ENCODE assay signal across 15 mouse cellular contexts in the genomic region with DNA sequence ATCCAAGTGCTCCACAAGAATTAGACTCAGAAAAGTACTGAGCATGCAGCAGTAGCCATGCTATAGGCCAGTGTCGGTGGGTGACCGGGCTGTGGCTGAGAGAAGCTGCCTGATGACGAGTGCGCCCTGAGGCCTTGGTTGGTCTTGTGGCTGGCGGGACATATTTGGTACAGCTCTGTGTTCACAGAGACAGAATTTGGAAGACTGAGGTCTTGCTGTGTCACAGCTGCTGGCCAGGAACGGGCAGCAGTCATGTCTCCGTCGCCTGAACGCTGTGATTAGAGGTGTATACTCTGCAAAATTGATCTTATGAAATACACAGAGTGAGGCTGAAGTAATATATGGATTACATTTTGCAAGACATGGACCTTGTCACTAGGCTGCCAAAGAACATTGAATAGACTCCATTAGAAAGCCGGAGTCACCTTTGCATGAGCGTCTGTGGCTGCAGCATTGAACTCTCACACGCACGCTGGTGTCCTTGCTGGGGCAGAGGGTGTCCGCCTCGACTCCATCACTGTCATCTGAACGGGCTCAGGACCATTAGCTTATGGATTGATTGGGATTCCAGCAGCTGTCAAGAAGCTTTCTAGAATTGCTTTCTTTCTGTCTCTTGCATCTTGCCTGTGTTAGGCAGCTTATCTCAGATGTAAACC. TPM values are rescaled to one million over a fixed set of nuclear protein-coding genes. Genes with fewer than 3 reads are reported as not detected.
A peak's percentile ranks its signal among the peaks of the same experiment; 100 is the strongest.
DNase-seq lines count a peak whose midpoint lies in the region; ATAC-seq lines count a peak whose summit lies in the region.
"Had no signal": no experiment of that assay in that cellular context is flagged by ENCODE, and none has a peak within 500 bp of the region (broad histone marks: within the 10 kb centered on the region; RNA-seq: fewer than 3 reads in every experiment).

No protein-coding gene starts in this region.

- 69% methylated on average over 16 of the region's 16 CpGs for WGBS in hindbrain, embryonic 15.5 days
- WGBS in hindbrain, embryonic 16.5 days = 78% methylated on average over 16 of the region's 16 CpGs
- 62% methylated on average over 16 of the region's 16 CpGs for WGBS in liver, embryonic 13.5 days (ENCODE audit: insufficient replicate concordance)

- H3K36me3 ChIP-seq in hindbrain, embryonic 15.5 days = no peaks in the 10 kb centered on the region
- no peaks in the 10 kb centered on the region for H3K36me3 ChIP-seq in hindbrain, embryonic 16.5 days (ENCODE audit: control insufficient read depth, insufficient read depth, low read length)
- peaks cover 10% of the 10 kb centered on the region; the same call in 1 of the 2 replicates for H3K36me3 ChIP-seq in liver, embryonic 13.5 days

- peak; percentile 8; the same call in 1 of the 2 replicates for ATAC-seq in hindbrain, embryonic 15.5 days (ENCODE audit: low FRiP score, low read depth)
- ATAC-seq in hindbrain, embryonic 16.5 days = no peak
- ATAC-seq in liver, embryonic 13.5 days (ENCODE audit: low read depth) = no peak
- ATAC-seq: forebrain, postnatal 0 days; inflammation-experienced regulatory T-cells, adult 6 months had no signal

- H3K27me3 ChIP-seq in hindbrain, embryonic 15.5 days = no peaks in the 10 kb centered on the region
- H3K27me3 ChIP-seq in hindbrain, embryonic 16.5 days (replicated peaks; ENCODE audit: control insufficient read depth, insufficient read depth, low read length) = no peaks in the 10 kb centered on the region
- no peaks in the 10 kb centered on the region for H3K27me3 ChIP-seq in liver, embryonic 13.5 days

- no peak overlapping the region for H3K9ac ChIP-seq in hindbrain, embryonic 15.5 days
- H3K9ac ChIP-seq in hindbrain, embryonic 16.5 days (ENCODE audit: low read depth, low read length) = no peak overlapping the region
- H3K9ac ChIP-seq in liver, embryonic 13.5 days = peak overlapping the region; percentile 75
- H3K9ac ChIP-seq: forebrain, postnatal 0 days had no signal

- no peak overlapping the region for H3K27ac ChIP-seq in hindbrain, embryonic 15.5 days (replicated peaks)
- H3K27ac ChIP-seq in hindbrain, embryonic 16.5 days (ENCODE audit: low read depth, low read length) = no peak overlapping the region
- H3K27ac ChIP-seq in liver, embryonic 13.5 days = peak overlapping the region; percentile 99

- H3K9me3 ChIP-seq in hindbrain, embryonic 15.5 days = no peaks in the 10 kb centered on the region
- H3K9me3 ChIP-seq in hindbrain, embryonic 16.5 days (ENCODE audit: control insufficient read depth, low read length) = no peaks in the 10 kb centered on the region
- H3K9me3 ChIP-seq in liver, embryonic 13.5 days (replicated peaks) = no peaks in the 10 kb centered on the region
- H3K9me3 ChIP-seq: megakaryocyte, embryonic 14.5 days had no signal

- H3K4me3 ChIP-seq in hindbrain, embryonic 15.5 days = no peak overlapping the region
- H3K4me3 ChIP-seq in hindbrain, embryonic 16.5 days (ENCODE audit: low read length) = no peak overlapping the region
- H3K4me3 ChIP-seq in liver, embryonic 13.5 days (replicated peaks) = peak overlapping the region; percentile 57
- H3K4me3 ChIP-seq: megakaryocyte, embryonic 14.5 days had no signal

- DNase-seq in adrenal gland, postnatal 10 days = peak; percentile 35
- DNase-seq in adrenal gland, adult 8-10 months = no peak
- DNase-seq in adrenal gland, postnatal 25 days = peak; percentile 24
- no peak for DNase-seq in liver, embryonic 13.5 days
- no peak for DNase-seq in ovary, postnatal 10 days (ENCODE audit: low spot score)
- no peak for DNase-seq in retina, embryonic 14.5 days (ENCODE audit: low spot score)
- DNase-seq: cerebellum, adult 8-10 months; forebrain, postnatal 0 days; kidney, postnatal 36 days; layer of hippocampus, postnatal 36 days; lung, adult 2 months had no signal

- no peak overlapping the region for H3K4me2 ChIP-seq in hindbrain, embryonic 15.5 days
- H3K4me2 ChIP-seq in hindbrain, embryonic 16.5 days (ENCODE audit: low read length) = no peak overlapping the region
- peak overlapping the region; percentile 92 for H3K4me2 ChIP-seq in liver, embryonic 13.5 days

- H3K4me1 ChIP-seq in hindbrain, embryonic 15.5 days (replicated peaks) = peaks cover 47% of the 10 kb centered on the region
- peaks cover 38% of the 10 kb centered on the region for H3K4me1 ChIP-seq in hindbrain, embryonic 16.5 days (ENCODE audit: control insufficient read depth, insufficient read depth, low read depth, low read length)
- H3K4me1 ChIP-seq in liver, embryonic 13.5 days (replicated peaks) = peaks cover 95% of the 10 kb centered on the region

RNA-seq across cellular contexts. Expression of a gene that starts 5.7 kb away (rescaled TPM):
- 1 to 10 TPM; 1.9 to 2.0 TPM for total RNA-seq in adrenal gland, postnatal 10 days (2021)
- total RNA-seq in adrenal gland, adult 8-10 months (2022) = 10 to 100 TPM in 1 of 4 experiments, 1 to 10 TPM in 3; 1.7 to 16.9 (median 5.8) TPM
- polyA plus RNA-seq in hindbrain, embryonic 15.5 days (2015; fragmentation: Nextera tagmentation; extraction: Ambion mirVana) = 5.0 and 5.4 TPM in 2 replicates
- 9.8 and 12.4 TPM in 2 replicates for polyA plus RNA-seq in hindbrain, embryonic 16.5 days (2015; fragmentation: Nextera tagmentation; extraction: Ambion mirVana)
- total RNA-seq in adrenal gland, postnatal 25 days (2021) = 3.6 and 27.1 TPM in 2 replicates
- not detected in 2 replicates for polyA plus RNA-seq in liver, embryonic 13.5 days (2015; fragmentation: Nextera tagmentation; extraction: Ambion mirVana)
- polyA plus RNA-seq: forebrain, postnatal 0 days had no signal

RNA-seq across cellular contexts. Expression of a gene that starts 6.2 kb away (rescaled TPM):
- 100 to 1,000 TPM in 1 of 2 experiments, 10 to 100 TPM in 1; 92.2 to 106 TPM for total RNA-seq in adrenal gland, postnatal 10 days (2021)
- 100 to 1,000 TPM in 3 of 4 experiments, 10 to 100 TPM in 1; 88.6 to 130 (median 113) TPM for total RNA-seq in adrenal gland, adult 8-10 months (2022)
- 126 and 135 TPM in 2 replicates for polyA plus RNA-seq in hindbrain, embryonic 15.5 days (2015; fragmentation: Nextera tagmentation; extraction: Ambion mirVana)
- polyA plus RNA-seq in hindbrain, embryonic 16.5 days (2015; fragmentation: Nextera tagmentation; extraction: Ambion mirVana) = 120 and 152 TPM in 2 replicates
- total RNA-seq in adrenal gland, postnatal 25 days (2021) = 110 and 153 TPM in 2 replicates
- polyA plus RNA-seq in liver, embryonic 13.5 days (2015; fragmentation: Nextera tagmentation; extraction: Ambion mirVana) = 93.8 and 106 TPM in 2 replicates

RNA-seq across cellular contexts. Expression of a gene that starts 54.3 kb away (rescaled TPM):
- 10 to 100 TPM in 1 of 2 experiments, 1 to 10 TPM in 1; 7.3 to 11.2 TPM for total RNA-seq in adrenal gland, postnatal 10 days (2021)
- 10 to 100 TPM in 3 of 4 experiments, 1 to 10 TPM in 1; 8.4 to 13.8 (median 11.8) TPM for total RNA-seq in adrenal gland, adult 8-10 months (2022)
- 17.3 TPM in 2 replicates for polyA plus RNA-seq in hindbrain, embryonic 15.5 days (2015; fragmentation: Nextera tagmentation; extraction: Ambion mirVana)
- polyA plus RNA-seq in hindbrain, embryonic 16.5 days (2015; fragmentation: Nextera tagmentation; extraction: Ambion mirVana) = 20.3 and 20.5 TPM in 2 replicates
- total RNA-seq in adrenal gland, postnatal 25 days (2021) = 6.9 and 13.5 TPM in 2 replicates
- 4.9 and 5.1 TPM in 2 replicates for polyA plus RNA-seq in liver, embryonic 13.5 days (2015; fragmentation: Nextera tagmentation; extraction: Ambion mirVana)

Comparison
In these comparisons a context has a peak if more than half of its experiments do, and no peak if none do; other contexts are left out.
1. DNase-seq: peak in adrenal gland, postnatal 10 days (single experiment) and adrenal gland, postnatal 25 days (single experiment); none in adrenal gland, adult 8-10 months (single experiment), liver, embryonic 13.5 days (single experiment), ovary, postnatal 10 days (single experiment) and retina, embryonic 14.5 days (single experiment).